Mouse (Mus musculus) kidney, postnatal 0 days (tissue): ENCODE data around the gene Fbxo44. TPM values are rescaled to one million over a fixed set of nuclear protein-coding genes. Genes with fewer than 3 reads are reported as not detected.
A peak's percentile ranks its signal among the peaks of the same experiment; 100 is the strongest.
"Not testable (repeated sequence)": the region's sequence is repeated elsewhere in the genome, so short reads cannot be mapped to it uniquely, and the experiment has no call there.

ENCODE experiments used
- ATAC-seq: fragments of 200-750 bp; cut with Nextera tagmentation; replicated peaks from 2 replicates; pipeline ENCODE4 v1.8.0; 2017; ENCODE audit warnings: low read depth, moderate number of reproducible peaks, moderate TSS enrichment, moderate library complexity; ENCODE audit not compliant: low FRiP score
- DNase-seq: peaks from one replicate; pipeline ENCODE4 v3.0.0-alpha.2; 2016; ENCODE audit warnings: low spot score
- H3K27ac ChIP-seq: fragments of 300-500 bp; sonication (generic); 2 replicates; pipeline ENCODE4 v1.5.1; 2014; ENCODE audit warnings: mild to moderate bottlenecking
- H3K27me3 ChIP-seq: fragments of 300-500 bp; sonication (generic); 2 replicates; pipeline ENCODE4 v1.6.1; 2014; ENCODE audit warnings: low read length, mixed read lengths; ENCODE audit not compliant: insufficient read depth
- H3K36me3 ChIP-seq: fragments of 300-500 bp; sonication (generic); 2 replicates; pipeline ENCODE4 v1.6.1; 2014; ENCODE audit warnings: low read length, mixed read lengths; ENCODE audit not compliant: insufficient read depth
- H3K4me1 ChIP-seq: fragments of 300-500 bp; sonication (generic); replicated peaks from 2 replicates; pipeline ENCODE4 v1.6.1; 2014; ENCODE audit warnings: antibody characterized with exemption, low read length, mixed read lengths; ENCODE audit not compliant: insufficient read depth
- H3K4me2 ChIP-seq: fragments of 300-500 bp; sonication (generic); 2 replicates; pipeline ENCODE4 v1.6.1; 2014; ENCODE audit warnings: mild to moderate bottlenecking, low read length, moderate library complexity, mixed read lengths
- H3K4me3 ChIP-seq: fragments of 300-500 bp; sonication (generic); replicated peaks from 2 replicates; pipeline ENCODE4 v1.5.1; 2014; ENCODE audit warnings: low read depth, low read length
- H3K9ac ChIP-seq: fragments of 300-500 bp; sonication (generic); 2 replicates; pipeline ENCODE4 v1.6.1; 2014; ENCODE audit warnings: low read depth, low read length
- H3K9me3 ChIP-seq: fragments of 300-500 bp; sonication (generic); replicated peaks from 2 replicates; pipeline ENCODE4 v1.6.1; 2016; ENCODE audit warnings: low read length, inconsistent platforms, mixed read lengths
- CTCF ChIP-seq: IDR thresholded peaks from 2 replicates; pipeline ENCODE4 v1.5.1; 2016; ENCODE audit warnings: antibody characterized with exemption, low read depth, mild to moderate bottlenecking, moderate library complexity
- WGBS: fragments of 180-500 bp; shearing (Covaris S2); extraction: QIAGEN DNeasy Blood & Tissue Kit; methylation state at CpG from one replicate; pipeline ENCODE4 v1.1.7; 2014; 5-methylcytosine and 5-hydroxymethylcytosine counted together
- polyA plus RNA-seq: library from polyadenylated mRNA; unstranded; fragments of >200 nt; fragmentation: Nextera tagmentation; extraction: Ambion mirVana; gene quantifications from 2 replicates; pipeline ENCODE4 v1.2.1, GENCODE M21; 2015

Fbxo44 gene
- polyA plus RNA-seq, 1 experiment from 2014 or later, result 30.2 TPM

GRCm38 (mm10) chr4:148192707-148193245 is 32.5 kb upstream of the Fbxo44 start:
- H3K9ac ChIP-seq, result no peak overlapping the region
- DNase-seq, result no peak
- no peak overlapping the region for H3K27ac ChIP-seq
- no peak overlapping the region for H3K4me2 ChIP-seq
- no peaks in the 10 kb centered on the region for H3K36me3 ChIP-seq
- no peaks in the 10 kb centered on the region for H3K9me3 ChIP-seq
- WGBS, result 26% methylated on average over 11 of the region's 11 CpGs
- TF ChIP-seq CTCF, result no peak
- no peaks in the 10 kb centered on the region for H3K27me3 ChIP-seq
- H3K4me1 ChIP-seq, result no peaks in the 10 kb centered on the region
- no peak for ATAC-seq
- H3K4me3 ChIP-seq, result no peak overlapping the region

GRCm38 (mm10) chr4:148188767-148189166 is 28.5 kb upstream of the Fbxo44 start:
- H3K4me3 ChIP-seq, H3K4me2 ChIP-seq, H3K27ac ChIP-seq, H3K9ac ChIP-seq, ATAC-seq, H3K36me3 ChIP-seq, H3K27me3 ChIP-seq, H3K9me3 ChIP-seq, H3K4me1 ChIP-seq, DNase-seq: not testable (repeated sequence)
- 82% methylated on average over 1 of the region's 1 CpGs for WGBS

GRCm38 (mm10) chr4:148185819-148186218 is 25.5 kb upstream of the Fbxo44 start:
- H3K36me3 ChIP-seq, result no peaks in the 10 kb centered on the region
- DNase-seq (no peak), ATAC-seq (no peak)
- no peaks in the 10 kb centered on the region for H3K9me3 ChIP-seq
- no peak overlapping the region for H3K4me3 ChIP-seq
- no peak overlapping the region for H3K9ac ChIP-seq
- 68% methylated on average over 4 of the region's 4 CpGs for WGBS
- peak; percentile 22; the same call in 1 of the 2 replicates for TF ChIP-seq CTCF
- no peak overlapping the region for H3K27ac ChIP-seq
- H3K27me3 ChIP-seq, result no peaks in the 10 kb centered on the region
- no peaks in the 10 kb centered on the region for H3K4me1 ChIP-seq
- no peak overlapping the region for H3K4me2 ChIP-seq

- Histone ChIP-seq H3K27me3 (no peaks in the 10 kb centered on the region), H3K9me3 (no peaks in the 10 kb centered on the region), H3K36me3 (no peaks in the 10 kb centered on the region), H3K4me3 (no peak overlapping the region), H3K4me1 (no peaks in the 10 kb centered on the region), H3K9ac (no peak overlapping the region), H3K27ac (no peak overlapping the region), H3K4me2 (no peak overlapping the region)
- no peak for TF ChIP-seq CTCF
- DNase-seq (no peak), ATAC-seq (no peak)
- 58% methylated on average over 9 of the region's 9 CpGs for WGBS
Measured at GRCm38 (mm10) chr4:148184564-148184963, 24.3 kb upstream of the Fbxo44 start.

GRCm38 (mm10) chr4:148182363-148182762 is 22.1 kb upstream of the Fbxo44 start:
- Histone ChIP-seq H3K36me3 (no peaks in the 10 kb centered on the region), H3K4me3 (no peak overlapping the region), H3K27ac (no peak overlapping the region), H3K9ac (no peak overlapping the region), H3K27me3 (no peaks in the 10 kb centered on the region), H3K9me3 (no peaks in the 10 kb centered on the region), H3K4me1 (no peaks in the 10 kb centered on the region), H3K4me2 (no peak overlapping the region)
- no peak for DNase-seq
- TF ChIP-seq CTCF, result no peak
- 37% methylated on average over 8 of the region's 8 CpGs for WGBS
- ATAC-seq, result no peak

- TF ChIP-seq CTCF, result no peak
- ATAC-seq (no peak), DNase-seq (no peak)
- Histone ChIP-seq H3K9me3 (no peaks in the 10 kb centered on the region), H3K27me3 (no peaks in the 10 kb centered on the region), H3K4me1 (no peaks in the 10 kb centered on the region), H3K36me3 (no peaks in the 10 kb centered on the region), H3K4me3 (no peak overlapping the region), H3K9ac (no peak overlapping the region), H3K4me2 (no peak overlapping the region), H3K27ac (no peak overlapping the region)
- WGBS, result 88% methylated on average over 12 of the region's 12 CpGs
Measured at GRCm38 (mm10) chr4:148181483-148181882, 21.2 kb upstream of the Fbxo44 start.

- Histone ChIP-seq H3K27me3 (peaks cover 26% of the 10 kb centered on the region), H3K4me1 (no peaks in the 10 kb centered on the region), H3K9ac (no peak overlapping the region), H3K36me3 (no peaks in the 10 kb centered on the region), H3K27ac (no peak overlapping the region), H3K4me3 (no peak overlapping the region), H3K9me3 (no peaks in the 10 kb centered on the region), H3K4me2 (no peak overlapping the region)
- no peak for ATAC-seq
- TF ChIP-seq CTCF, result no peak
- no peak for DNase-seq
Measured at GRCm38 (mm10) chr4:148177716-148178115, 17.4 kb upstream of the Fbxo44 start.

- H3K27ac ChIP-seq, H3K4me3 ChIP-seq, H3K9me3 ChIP-seq, H3K4me1 ChIP-seq, H3K9ac ChIP-seq, H3K36me3 ChIP-seq, H3K4me2 ChIP-seq, DNase-seq, ATAC-seq: not testable (repeated sequence)
- peaks cover 31% of the 10 kb centered on the region for H3K27me3 ChIP-seq
- 59% methylated on average over 5 of the region's 6 CpGs for WGBS
Measured at GRCm38 (mm10) chr4:148176603-148177002, 16.3 kb upstream of the Fbxo44 start.
